Mouse (Mus musculus) urinary bladder, adult 18-20 months (tissue): ENCODE measurements around the gene Srcin1.

Experiments used
- DNase-seq, 2 experiments: peaks; one replicate each; pipeline ENCODE4 v3.0.0; 2022; ENCODE audit warnings: low spot score in 2 of 2, mixed read lengths in 2 of 2

Gene Srcin1

DNA sequence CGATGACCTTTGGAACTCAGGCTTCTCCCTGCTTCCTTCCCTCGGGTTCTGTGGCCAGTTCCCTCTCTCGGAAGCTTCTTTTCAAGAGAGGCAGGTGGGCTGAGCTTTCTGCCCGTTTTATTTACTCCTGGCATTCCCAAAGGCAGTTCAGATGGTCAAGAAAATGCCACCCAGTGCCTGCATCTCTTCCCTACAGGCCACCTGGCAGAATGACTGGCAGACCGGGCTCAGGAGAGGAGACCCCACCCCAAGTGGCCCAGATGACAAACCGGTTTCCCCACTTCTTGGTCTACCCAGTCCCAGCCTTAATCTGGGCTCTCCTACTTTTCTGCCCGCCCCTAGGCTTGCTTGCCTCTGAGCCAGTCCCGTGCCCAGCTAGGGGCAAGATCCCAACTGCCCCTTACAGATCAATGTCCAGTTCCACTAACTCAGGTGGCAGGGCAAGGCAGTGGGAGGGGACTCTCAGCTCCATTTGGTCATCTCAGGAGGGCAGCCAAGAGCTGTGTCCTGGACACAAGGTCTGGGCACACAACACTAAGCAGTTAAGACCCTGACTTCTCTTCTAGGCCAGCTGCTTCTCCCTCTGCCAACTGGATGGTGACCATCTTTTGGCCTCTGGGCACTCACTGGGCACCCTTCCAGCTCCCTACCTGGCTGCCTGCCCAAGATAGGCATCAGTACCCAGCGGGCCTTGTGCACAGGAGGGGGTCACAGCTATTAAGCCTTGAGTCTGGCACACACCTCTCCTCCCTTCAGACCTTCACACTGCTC, at the start of gene Srcin1:
TSS of gene Srcin1 (minus strand) at position 51 of the 771 bp plus-strand sequence.
- peak in 1 of 2 experiments; percentile 19 for DNase-seq

DNA sequence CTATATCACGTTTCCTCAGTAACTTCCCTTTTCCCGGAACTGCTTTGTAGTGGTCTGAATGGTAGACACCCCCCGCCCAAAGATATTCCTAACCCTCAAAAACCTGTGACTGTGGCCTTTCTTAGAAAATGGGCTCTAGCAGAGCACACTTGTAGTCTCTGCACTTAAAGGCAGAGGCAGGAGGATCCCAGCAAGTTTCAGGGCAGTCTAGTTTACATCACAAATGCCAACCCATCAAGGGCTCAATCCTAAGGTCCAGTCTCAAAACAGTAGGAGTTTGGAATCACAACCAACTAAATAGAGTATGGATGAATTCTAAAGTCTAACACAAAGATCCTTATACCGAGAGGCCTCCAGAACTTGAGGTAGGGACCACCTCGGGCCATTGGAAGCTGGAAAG, 49.6 kb upstream of the Srcin1 start:
- no peak for DNase-seq

- DNase-seq = no peak
These were observed 47.2 kb upstream of the Srcin1 start for GRCm38 (mm10) chr11:97623166-97623565.

GRCm38 (mm10) chr11:97622440-97622839, 46.5 kb upstream of the Srcin1 start:
- DNase-seq = peak; percentile 42 to 47

DNA sequence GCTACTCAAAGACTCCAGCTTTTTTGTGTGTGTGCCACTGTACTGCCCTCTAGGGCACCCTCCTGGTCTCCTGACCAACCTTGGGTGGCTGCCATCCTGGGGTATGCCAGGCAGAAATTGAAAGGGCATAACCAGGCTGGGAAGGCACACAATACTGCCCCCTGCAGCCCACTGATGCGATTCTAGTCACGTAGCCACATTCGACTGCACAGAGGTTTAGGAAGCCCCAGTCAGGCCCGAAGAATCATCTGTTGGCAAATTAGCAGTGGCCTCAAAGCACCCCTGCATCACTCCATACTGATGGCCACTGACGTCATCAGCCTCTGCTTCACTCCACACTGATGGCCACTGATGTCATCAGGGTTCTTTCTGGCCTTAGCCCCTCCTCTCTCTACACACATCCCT, 43.4 kb upstream of the Srcin1 start:
- no peak for DNase-seq

GRCm38 (mm10) chr11:97618368-97618767, 42.4 kb upstream of the Srcin1 start:
- no peak for DNase-seq

- DNase-seq = no peak
These were observed 39.3 kb upstream of the Srcin1 start for GRCm38 (mm10) chr11:97615276-97615675.

DNA sequence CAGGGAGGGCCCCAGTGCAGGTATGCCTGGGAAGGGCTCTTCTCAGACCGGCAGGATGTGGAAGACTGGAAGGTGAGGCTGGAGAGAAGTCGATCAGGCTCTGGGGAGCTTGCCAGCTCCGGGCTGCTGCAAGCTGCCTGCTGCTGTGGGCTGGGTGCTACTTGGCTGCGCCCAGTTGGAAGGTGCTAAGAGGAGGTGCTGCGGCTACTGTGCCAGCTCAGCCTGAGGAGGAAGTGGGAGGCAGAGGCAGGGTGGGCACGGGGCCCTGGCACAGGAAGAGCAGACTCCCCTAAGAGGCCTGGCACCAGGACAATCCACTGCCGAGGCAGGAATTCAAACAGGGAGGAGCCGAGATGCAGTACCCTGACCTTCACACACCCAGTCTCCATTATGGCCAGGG, 35.1 kb upstream of the Srcin1 start:
- DNase-seq = no peak

- DNase-seq = no peak
These were observed 33.8 kb upstream of the Srcin1 start for GRCm38 (mm10) chr11:97609743-97610142.

- no peak for DNase-seq
These were observed 32.9 kb upstream of the Srcin1 start for GRCm38 (mm10) chr11:97608933-97609332.

GRCm38 (mm10) chr11:97607056-97607725, 31.2 kb upstream of the Srcin1 start:
- no peak for DNase-seq

DNA sequence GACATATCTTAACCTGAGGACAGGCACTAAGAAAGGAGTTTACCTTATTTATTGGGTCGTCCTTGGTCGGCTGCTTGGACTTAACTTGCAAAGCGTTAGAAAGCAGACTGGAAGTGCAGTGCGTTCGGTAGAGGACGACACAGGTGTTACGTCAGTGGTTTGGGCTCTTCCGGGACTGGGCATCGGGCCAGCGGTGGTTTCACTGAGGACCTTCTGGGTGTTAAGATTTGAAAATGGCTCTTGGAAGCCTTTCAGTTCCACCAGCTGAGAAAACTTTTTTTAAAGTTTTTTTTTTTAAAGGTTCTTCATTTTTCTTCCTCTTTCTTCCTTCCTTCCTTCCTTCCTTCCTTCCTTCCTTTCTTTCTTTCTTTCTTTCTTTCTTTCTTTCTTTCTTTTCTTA, 27.9 kb upstream of the Srcin1 start:
- DNase-seq = no peak

GRCm38 (mm10) chr11:97602223-97602622, 26.2 kb upstream of the Srcin1 start:
- DNase-seq = no peak

GRCm38 (mm10) chr11:97599104-97599503, 23.1 kb upstream of the Srcin1 start:
- DNase-seq = no peak

GRCm38 (mm10) chr11:97597945-97598691, 22.1 kb upstream of the Srcin1 start:
- no peak for DNase-seq

DNA sequence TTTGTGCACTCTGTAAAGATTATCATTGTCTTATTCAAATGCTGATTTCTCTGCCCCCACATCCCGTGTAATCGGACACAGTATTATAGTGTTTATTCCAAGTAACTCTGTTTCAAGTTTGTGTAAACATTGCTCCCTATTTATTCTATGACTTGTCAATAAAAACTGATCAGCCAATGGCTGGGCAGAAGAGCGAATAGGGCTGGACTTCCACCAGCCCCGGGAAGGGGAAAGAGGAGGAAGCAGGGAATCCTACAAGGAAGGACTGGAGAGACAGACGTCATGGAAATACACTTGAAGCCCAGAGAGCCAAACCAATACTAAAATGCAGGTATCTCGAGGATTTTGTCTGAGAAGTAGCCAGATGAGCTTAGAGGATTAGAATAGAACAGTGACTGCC, 18.1 kb upstream of the Srcin1 start:
- no peak for DNase-seq

DNA sequence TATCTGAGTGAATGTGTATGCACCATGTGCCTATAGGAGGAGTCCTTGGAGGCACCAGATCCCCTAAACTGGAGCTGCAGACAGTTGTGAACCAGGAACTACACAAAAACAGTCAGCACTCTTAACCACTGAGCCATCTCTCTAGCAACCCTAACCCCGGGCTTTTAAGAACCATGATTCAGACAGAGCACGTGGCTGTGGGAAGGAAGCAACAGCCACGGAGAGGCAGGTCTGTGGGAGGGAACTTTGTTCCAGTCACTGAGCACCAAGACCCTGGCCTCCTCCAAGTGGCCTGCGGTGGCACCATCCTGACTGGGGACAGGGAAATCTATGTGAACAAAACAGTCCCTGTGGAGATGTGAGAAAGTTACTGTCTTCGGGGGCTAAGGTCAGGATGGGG, 15.9 kb upstream of the Srcin1 start:
- DNase-seq = no peak

DNA sequence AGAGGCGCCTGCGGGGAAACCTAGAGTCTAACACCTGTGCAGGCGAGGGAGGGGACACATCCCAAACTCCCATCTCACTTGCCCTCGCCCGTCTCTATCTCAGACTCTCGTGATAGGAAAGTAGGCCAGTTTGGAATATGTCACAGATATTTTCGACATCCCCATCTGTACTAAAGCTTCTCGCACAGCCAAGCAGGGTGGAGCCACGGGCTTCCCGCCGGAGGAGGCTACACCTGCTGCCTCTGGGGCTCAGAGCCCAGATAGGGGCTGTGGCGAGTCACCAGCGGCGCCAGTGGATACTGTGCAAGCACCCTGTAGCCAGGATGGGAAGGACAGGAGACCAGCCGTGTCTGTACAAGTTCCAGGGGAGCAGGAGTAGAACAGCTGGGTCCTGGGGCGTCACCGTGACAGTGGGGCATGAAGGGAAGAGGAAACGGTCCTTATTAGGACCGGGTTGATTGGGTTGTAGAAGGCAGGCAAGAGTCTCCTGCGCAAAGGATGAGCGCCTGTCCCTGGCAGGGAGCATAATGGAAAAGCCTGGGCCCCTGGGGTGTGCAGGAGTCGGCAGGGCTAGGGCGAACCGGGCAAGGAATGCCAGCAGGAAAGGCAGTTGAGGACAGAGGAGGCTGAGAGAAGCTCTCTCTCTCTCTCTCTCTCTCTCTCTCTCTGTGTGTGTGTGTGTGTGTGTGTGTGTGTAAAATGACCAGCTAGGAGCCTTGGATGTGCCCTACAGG, 14.4 kb upstream of the Srcin1 start:
- no peak for DNase-seq

DNA sequence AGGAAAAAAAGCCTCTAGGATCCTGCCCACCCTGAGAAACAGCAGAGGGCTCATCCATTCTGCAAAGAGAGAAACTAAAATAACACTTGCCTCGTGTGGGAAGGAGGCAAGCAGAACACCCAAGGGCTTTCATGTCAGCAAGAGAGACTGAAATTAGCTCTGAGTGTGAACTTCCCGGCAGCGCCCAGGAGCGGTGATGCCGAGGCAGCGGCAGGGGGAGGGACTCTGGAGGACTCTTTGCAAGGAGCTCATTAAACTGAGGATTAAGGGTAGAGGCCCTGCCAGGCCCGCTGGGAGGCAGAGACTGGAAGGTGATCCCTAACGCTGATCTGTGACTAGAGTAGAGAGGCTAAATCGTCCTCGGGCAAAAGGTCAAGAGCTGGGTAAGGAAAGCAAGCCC, 13.2 kb upstream of the Srcin1 start:
- DNase-seq = no peak

DNA sequence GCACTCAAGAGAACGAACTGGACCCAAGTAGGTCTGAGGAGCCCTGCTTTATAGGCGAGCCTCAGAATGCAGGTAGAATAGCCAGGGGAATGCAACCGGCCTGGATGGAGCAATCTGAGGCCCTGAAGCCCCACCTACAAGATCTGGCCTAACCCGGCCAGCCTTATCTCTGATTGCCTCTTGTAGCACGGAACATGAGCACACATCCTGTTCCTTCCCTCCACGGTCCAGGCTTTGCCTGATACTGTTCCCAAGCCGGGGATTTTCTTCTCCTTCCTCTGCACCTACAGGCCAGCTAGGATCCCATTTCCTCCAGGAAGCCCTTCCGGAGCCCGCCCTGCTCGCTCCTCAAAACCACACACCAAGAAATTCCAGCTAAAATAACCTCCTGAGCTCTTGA, 9.9 kb upstream of the Srcin1 start:
- DNase-seq = no peak

DNA sequence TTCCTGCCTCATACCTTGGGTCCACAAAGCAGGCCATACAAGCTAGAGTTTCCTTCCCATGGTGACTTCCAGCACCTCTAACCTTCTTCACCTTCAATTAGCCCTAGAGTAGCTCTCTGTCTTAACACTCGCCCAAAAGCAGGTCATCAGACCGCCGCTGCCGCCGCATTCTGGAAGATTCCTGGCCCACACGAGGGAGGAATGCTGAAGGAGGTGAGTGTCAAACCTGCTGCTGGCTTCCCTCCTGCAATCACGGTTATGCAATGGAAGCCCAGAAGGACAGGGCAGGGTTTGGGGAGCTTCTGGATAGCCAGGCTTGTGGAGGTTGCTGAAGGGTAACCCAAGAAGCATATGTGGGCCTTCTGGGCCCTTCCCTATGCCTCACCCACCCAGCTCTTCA, 8.5 kb upstream of the Srcin1 start:
- no peak for DNase-seq
